Mouse (Mus musculus) hindbrain, embryonic 13.5 days (tissue): ENCODE measurements around the gene Camkmt. TPM values are rescaled to one million over a fixed set of nuclear protein-coding genes. Genes with fewer than 3 reads are reported as not detected.

ENCODE experiments used
- ATAC-seq: fragments of 200-750 bp; cut with Nextera tagmentation; 2 replicates; pipeline ENCODE4 v1.8.0; 2017; ENCODE audit warnings: moderate TSS enrichment; ENCODE audit not compliant: low FRiP score
- H3K27ac ChIP-seq: fragments of 300-500 bp; sonication (generic); 2 replicates; pipeline ENCODE4 v1.5.1; 2015; ENCODE audit warnings: inconsistent platforms, mild to moderate bottlenecking, moderate library complexity
- H3K27me3 ChIP-seq: fragments of 300-500 bp; sonication (generic); 2 replicates; pipeline ENCODE4 v1.6.1; 2015; ENCODE audit warnings: mild to moderate bottlenecking, inconsistent platforms
- H3K36me3 ChIP-seq: fragments of 300-500 bp; sonication (generic); 2 replicates; pipeline ENCODE4 v1.6.1; 2015; ENCODE audit warnings: mild to moderate bottlenecking, inconsistent platforms
- H3K4me1 ChIP-seq: fragments of 300-500 bp; sonication (generic); replicated peaks from 2 replicates; pipeline ENCODE4 v1.6.1; 2015; ENCODE audit warnings: inconsistent platforms
- H3K4me2 ChIP-seq: fragments of 300-500 bp; sonication (generic); 2 replicates; pipeline ENCODE4 v1.6.1; 2015; ENCODE audit warnings: inconsistent platforms, mild to moderate bottlenecking, moderate library complexity
- H3K4me3 ChIP-seq: fragments of 300-500 bp; sonication (generic); 2 replicates; pipeline ENCODE4 v1.5.1; 2015; ENCODE audit warnings: mild to moderate bottlenecking, inconsistent platforms
- H3K9ac ChIP-seq: fragments of 300-500 bp; sonication (generic); 2 replicates; pipeline ENCODE4 v1.6.1; 2015; ENCODE audit warnings: mild to moderate bottlenecking, inconsistent platforms
- H3K9me3 ChIP-seq: fragments of 300-500 bp; sonication (generic); 2 replicates; pipeline ENCODE4 v1.6.1; 2016; ENCODE audit warnings: inconsistent platforms
- WGBS: fragments of 180-500 bp; shearing (Covaris S2); methylation state at CpG from one replicate; pipeline ENCODE4 v1.1.7; 2015; 5-methylcytosine and 5-hydroxymethylcytosine counted together
- polyA plus RNA-seq: library from polyadenylated mRNA; unstranded; fragments of >200 nt; fragmentation: Nextera tagmentation; extraction: Ambion mirVana; gene quantifications from 2 replicates; pipeline ENCODE4 v1.2.1, GENCODE M21; 2015

Camkmt gene
- polyA plus RNA-seq, 1 experiment from 2014 or later, result 18.3 TPM

GRCm38 (mm10) chr17:85455063-85455462, 364.7 kb downstream of the Camkmt start:
- Histone ChIP-seq H3K9ac (no peak overlapping the region), H3K4me3 (no peak overlapping the region), H3K27me3 (peaks cover 97% of the 10 kb centered on the region), H3K4me1 (peaks cover 5% of the 10 kb centered on the region; the same call in 1 of the 2 replicates), H3K4me2 (0 out of 2 replicates have a peak overlapping the region, but pooled peaks have one; percentile 10), H3K27ac (no peak overlapping the region), H3K9me3 (no peaks in the 10 kb centered on the region), H3K36me3 (no peaks in the 10 kb centered on the region)
- no peak for ATAC-seq
- WGBS, result 3% methylated on average over 16 of the region's 16 CpGs

GRCm38 (mm10) chr17:85458075-85458474, 367.7 kb downstream of the Camkmt start:
- H3K36me3 ChIP-seq, result no peaks in the 10 kb centered on the region
- H3K27me3 ChIP-seq, result peaks cover 98% of the 10 kb centered on the region
- peaks cover 5% of the 10 kb centered on the region; the same call in 1 of the 2 replicates for H3K4me1 ChIP-seq
- no peak overlapping the region for H3K4me3 ChIP-seq
- WGBS, result under 1% methylated on average over 14 of the region's 14 CpGs
- no peaks in the 10 kb centered on the region for H3K9me3 ChIP-seq
- H3K9ac ChIP-seq, result no peak overlapping the region
- no peak overlapping the region for H3K27ac ChIP-seq
- no peak overlapping the region for H3K4me2 ChIP-seq
- ATAC-seq, result no peak

- H3K27me3 ChIP-seq, result peaks cover 98% of the 10 kb centered on the region
- H3K9ac ChIP-seq, result no peak overlapping the region
- no peak overlapping the region for H3K4me2 ChIP-seq
- H3K4me3 ChIP-seq, result no peak overlapping the region
- no peak for ATAC-seq
- H3K27ac ChIP-seq, result no peak overlapping the region
- H3K9me3 ChIP-seq, result no peaks in the 10 kb centered on the region
- 8% methylated on average over 9 of the region's 9 CpGs for WGBS
- H3K4me1 ChIP-seq, result peaks cover 5% of the 10 kb centered on the region; the same call in 1 of the 2 replicates
- no peaks in the 10 kb centered on the region for H3K36me3 ChIP-seq
Measured at GRCm38 (mm10) chr17:85458589-85458988, 368.2 kb downstream of the Camkmt start.

- ATAC-seq, result no peak
- H3K4me2 ChIP-seq, result no peak overlapping the region
- H3K27ac ChIP-seq, result no peak overlapping the region
- no peak overlapping the region for H3K4me3 ChIP-seq
- peaks cover 99% of the 10 kb centered on the region for H3K27me3 ChIP-seq
- no peaks in the 10 kb centered on the region for H3K9me3 ChIP-seq
- 35% methylated on average over 3 of the region's 3 CpGs for WGBS
- H3K36me3 ChIP-seq, result no peaks in the 10 kb centered on the region
- peaks cover 15% of the 10 kb centered on the region for H3K4me1 ChIP-seq
- no peak overlapping the region for H3K9ac ChIP-seq
Measured at GRCm38 (mm10) chr17:85461577-85461976, 371.2 kb downstream of the Camkmt start.

- Histone ChIP-seq H3K4me2 (no peak overlapping the region), H3K9ac (no peak overlapping the region), H3K4me3 (no peak overlapping the region)
Measured at GRCm38 (mm10) chr17:85463497-85464392, 373.4 kb downstream of the Camkmt start.

GRCm38 (mm10) chr17:85464466-85465411, 374.4 kb downstream of the Camkmt start:
- WGBS, result under 1% methylated on average over 40 of the region's 40 CpGs
- Histone ChIP-seq H3K9ac (no peak overlapping the region), H3K4me3 (0 out of 2 replicates have a peak overlapping the region, but pooled peaks have one; percentile 4), H3K4me1 (peaks cover 15% of the 10 kb centered on the region), H3K27me3 (peaks cover 100% of the 10 kb centered on the region), H3K4me2 (no peak overlapping the region), H3K27ac (no peak overlapping the region), H3K36me3 (no peaks in the 10 kb centered on the region), H3K9me3 (peaks cover 6% of the 10 kb centered on the region; the same call in 1 of the 2 replicates)
- peak; percentile 21; the same call in 1 of the 2 replicates for ATAC-seq

More at GRCm38 (mm10) chr17:85463497-85464392, 373.4 kb downstream of the Camkmt start:
- Histone ChIP-seq H3K9me3 (no peaks in the 10 kb centered on the region), H3K36me3 (no peaks in the 10 kb centered on the region), H3K27me3 (peaks cover 99% of the 10 kb centered on the region), H3K27ac (no peak overlapping the region), H3K4me1 (peaks cover 15% of the 10 kb centered on the region)
- 9% methylated on average over 22 of the region's 22 CpGs for WGBS
- ATAC-seq, result no peak

GRCm38 (mm10) chr17:85469776-85470175, 379.4 kb downstream of the Camkmt start:
- no peaks in the 10 kb centered on the region for H3K36me3 ChIP-seq
- H3K27me3 ChIP-seq, result peaks cover 100% of the 10 kb centered on the region
- H3K4me3 ChIP-seq, result no peak overlapping the region
- H3K4me1 ChIP-seq, result peaks cover 6% of the 10 kb centered on the region
- no peak overlapping the region for H3K9ac ChIP-seq
- no peak overlapping the region for H3K4me2 ChIP-seq
- WGBS, result 73% methylated on average over 4 of the region's 4 CpGs
- H3K9me3 ChIP-seq, result peaks cover 8% of the 10 kb centered on the region
- no peak overlapping the region for H3K27ac ChIP-seq
- ATAC-seq, result no peak

- H3K27me3 ChIP-seq, result peaks cover 97% of the 10 kb centered on the region
- no peak overlapping the region for H3K9ac ChIP-seq
- no peak overlapping the region for H3K4me2 ChIP-seq
- H3K4me3 ChIP-seq, result no peak overlapping the region
- H3K9me3 ChIP-seq, result peaks cover 9% of the 10 kb centered on the region
- 5% methylated on average over 5 of the region's 5 CpGs for WGBS
- no peak for ATAC-seq
- H3K4me1 ChIP-seq, result no peaks in the 10 kb centered on the region
- no peaks in the 10 kb centered on the region for H3K36me3 ChIP-seq
- no peak overlapping the region for H3K27ac ChIP-seq
Measured at GRCm38 (mm10) chr17:85472687-85473202, 382.4 kb downstream of the Camkmt start.

GRCm38 (mm10) chr17:85473217-85473616, 382.9 kb downstream of the Camkmt start:
- Histone ChIP-seq H3K9ac (no peak overlapping the region), H3K4me3 (no peak overlapping the region), H3K4me2 (no peak overlapping the region), H3K27me3 (peaks cover 97% of the 10 kb centered on the region), H3K4me1 (no peaks in the 10 kb centered on the region), H3K9me3 (peaks cover 9% of the 10 kb centered on the region), H3K36me3 (no peaks in the 10 kb centered on the region), H3K27ac (no peak overlapping the region)
- no peak for ATAC-seq
- 2% methylated on average over 16 of the region's 16 CpGs for WGBS

- H3K4me1 ChIP-seq, result no peaks in the 10 kb centered on the region
- H3K27me3 ChIP-seq, result peaks cover 96% of the 10 kb centered on the region
- no peak overlapping the region for H3K4me3 ChIP-seq
- H3K27ac ChIP-seq, result no peak overlapping the region
- no peak overlapping the region for H3K4me2 ChIP-seq
- no peak overlapping the region for H3K9ac ChIP-seq
- no peaks in the 10 kb centered on the region for H3K36me3 ChIP-seq
- no peak for ATAC-seq
- peaks cover 9% of the 10 kb centered on the region for H3K9me3 ChIP-seq
- WGBS, result 2% methylated on average over 8 of the region's 8 CpGs
Measured at GRCm38 (mm10) chr17:85473881-85474280, 383.5 kb downstream of the Camkmt start.

GRCm38 (mm10) chr17:85481241-85481640, 390.9 kb downstream of the Camkmt start:
- no peak overlapping the region for H3K9ac ChIP-seq
- H3K36me3 ChIP-seq, result no peaks in the 10 kb centered on the region
- no peak overlapping the region for H3K4me2 ChIP-seq
- 0 out of 2 replicates have a peak, but pooled peaks cover 9% of the 10 kb centered on the region for H3K4me1 ChIP-seq
- peaks cover 96% of the 10 kb centered on the region for H3K27me3 ChIP-seq
- no peak for ATAC-seq
- 86% methylated on average over 8 of the region's 8 CpGs for WGBS
- no peak overlapping the region for H3K27ac ChIP-seq
- H3K9me3 ChIP-seq, result no peaks in the 10 kb centered on the region
- no peak overlapping the region for H3K4me3 ChIP-seq

GRCm38 (mm10) chr17:85483086-85483485, 392.7 kb downstream of the Camkmt start:
- peaks cover 15% of the 10 kb centered on the region; the same call in 1 of the 2 replicates for H3K4me1 ChIP-seq
- no peaks in the 10 kb centered on the region for H3K36me3 ChIP-seq
- H3K4me3 ChIP-seq, result no peak overlapping the region
- ATAC-seq, result no peak
- H3K9ac ChIP-seq, result no peak overlapping the region
- H3K4me2 ChIP-seq, result no peak overlapping the region
- 95% methylated on average over 5 of the region's 5 CpGs for WGBS
- peaks cover 98% of the 10 kb centered on the region for H3K27me3 ChIP-seq
- no peaks in the 10 kb centered on the region for H3K9me3 ChIP-seq
- H3K27ac ChIP-seq, result no peak overlapping the region
